Mouse (Mus musculus): Measurements from ENCODE around the gene Iqcf6. TPM values are rescaled to one million over a fixed set of nuclear protein-coding genes. Genes with fewer than 3 reads are reported as not detected.
"Not testable (repeated sequence)": the region's sequence is repeated elsewhere in the genome, so short reads cannot be mapped to it uniquely, and the experiment has no call there.

Iqcf6 gene
- total RNA-seq (2021) = not detected

DNA sequence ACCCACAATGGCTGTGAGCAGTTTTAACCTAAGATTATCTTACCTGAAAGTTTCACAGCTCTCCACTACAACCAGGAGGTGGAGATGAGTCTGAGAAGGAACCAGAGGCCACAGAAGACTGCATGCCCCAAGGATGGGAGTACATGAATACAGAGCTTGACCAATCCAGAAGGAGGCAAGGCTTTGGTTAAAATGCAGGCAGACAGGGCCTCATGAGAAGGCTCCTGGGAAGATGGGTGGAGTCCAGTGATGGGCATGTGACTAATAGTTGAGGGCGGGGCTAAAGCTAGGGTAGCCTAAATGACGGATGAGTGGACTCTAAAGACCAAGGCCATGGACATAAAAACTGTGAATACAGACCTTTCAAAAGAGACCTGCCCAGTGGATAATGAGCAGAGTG lies at the start of gene Iqcf6:
Gene Iqcf6, plus strand, starts transcription at position 301 of the 400 bp plus-strand sequence.
- intact Hi-C loops (cut with DNase I) = no loop called here
- no peak for DNase-seq

DNA sequence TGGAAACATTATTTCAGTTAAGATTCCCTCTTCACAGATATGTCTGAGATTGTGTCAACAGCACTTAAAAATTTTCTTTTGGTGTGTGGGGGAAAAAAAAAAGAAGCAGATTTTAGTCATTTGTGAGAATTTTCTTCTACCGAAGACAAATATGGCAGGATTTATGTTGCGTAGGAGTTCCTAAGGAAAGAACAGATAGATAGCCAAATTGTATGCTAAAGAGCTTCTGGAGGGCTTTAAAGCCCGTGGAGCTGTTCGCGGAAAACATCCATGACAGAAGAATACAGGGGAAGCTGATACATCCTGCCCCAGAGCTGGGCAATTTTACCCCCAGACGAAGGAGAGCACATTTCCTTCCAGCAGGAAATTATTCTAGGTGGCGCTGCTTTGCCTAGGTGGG lies 46.4 kb upstream of the Iqcf6 start:
- no peak for DNase-seq
- intact Hi-C loops (cut with DNase I) = no loop called here

GRCm38 (mm10) chr9:106582552-106582951 lies 43.8 kb upstream of the Iqcf6 start:
- no peak for DNase-seq
- intact Hi-C loops (cut with DNase I) = no loop called here

DNA sequence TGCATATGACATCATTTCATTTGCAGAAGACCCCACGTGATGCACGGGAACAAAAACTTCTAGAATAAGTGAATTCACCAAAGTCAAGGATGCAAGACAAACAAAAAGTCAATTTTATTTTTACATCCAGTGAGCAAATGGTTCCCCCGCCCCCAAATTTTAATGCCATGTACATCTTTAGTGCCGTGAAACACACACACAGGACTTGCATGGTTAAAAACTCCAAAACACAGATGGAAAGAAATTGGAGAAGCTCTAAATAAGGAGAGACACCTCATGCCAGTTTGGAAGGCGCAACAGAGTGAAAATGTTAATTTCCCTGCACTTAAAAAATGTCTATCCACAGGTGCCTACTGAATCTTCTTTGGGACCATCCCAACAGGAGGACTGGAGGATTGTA lies 34.2 kb upstream of the Iqcf6 start:
- intact Hi-C loops (cut with DNase I) = no loop called here
- DNase-seq = no peak

DNA sequence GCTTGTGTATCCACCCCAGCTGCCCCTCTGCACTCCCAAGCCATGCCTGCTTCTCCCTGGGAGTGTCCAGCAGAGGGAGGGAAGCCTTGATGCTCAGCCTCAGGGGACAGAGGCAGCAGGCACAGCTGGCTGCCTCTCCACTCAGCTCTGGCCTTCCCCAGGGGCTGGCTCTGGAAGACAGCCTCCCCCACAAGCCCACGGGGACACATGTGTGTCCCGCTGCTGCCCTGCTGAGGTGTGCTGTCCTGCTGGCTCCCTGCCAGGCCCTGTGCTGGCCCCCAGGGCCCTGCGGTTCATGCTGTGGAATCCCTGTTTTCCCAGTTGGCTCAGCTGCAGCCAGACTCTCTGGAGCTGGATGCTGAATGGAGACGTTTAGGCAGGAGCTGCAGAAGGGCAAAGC lies 31.0 kb upstream of the Iqcf6 start:
- intact Hi-C loops (cut with DNase I); DNase-seq: not testable (repeated sequence)

DNA sequence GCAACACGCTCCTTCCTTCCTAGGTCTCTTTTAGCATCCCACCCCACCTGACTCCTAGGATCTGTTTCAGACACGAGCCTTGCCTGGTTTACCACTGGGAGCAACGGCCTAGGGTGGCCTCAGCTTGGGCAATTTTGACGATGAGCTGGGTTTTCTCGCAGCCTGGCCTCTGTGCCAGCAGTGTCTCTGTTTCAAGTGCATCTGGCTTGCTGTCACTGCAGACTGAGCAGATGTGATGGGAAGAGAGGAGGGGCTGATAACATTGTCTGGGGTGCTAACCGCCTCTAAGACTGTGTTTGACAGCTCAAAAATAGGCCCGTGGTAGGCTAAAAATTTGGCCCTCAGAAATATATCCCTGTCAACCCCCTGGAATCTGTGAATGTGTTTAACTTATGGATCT lies 30.5 kb upstream of the Iqcf6 start:
- no peak for DNase-seq
- intact Hi-C loops (cut with DNase I) = no loop called here

- no peak for DNase-seq
- intact Hi-C loops (cut with DNase I) = no loop called here
These were observed 27.9 kb upstream of the Iqcf6 start for GRCm38 (mm10) chr9:106598466-106598865.

DNA sequence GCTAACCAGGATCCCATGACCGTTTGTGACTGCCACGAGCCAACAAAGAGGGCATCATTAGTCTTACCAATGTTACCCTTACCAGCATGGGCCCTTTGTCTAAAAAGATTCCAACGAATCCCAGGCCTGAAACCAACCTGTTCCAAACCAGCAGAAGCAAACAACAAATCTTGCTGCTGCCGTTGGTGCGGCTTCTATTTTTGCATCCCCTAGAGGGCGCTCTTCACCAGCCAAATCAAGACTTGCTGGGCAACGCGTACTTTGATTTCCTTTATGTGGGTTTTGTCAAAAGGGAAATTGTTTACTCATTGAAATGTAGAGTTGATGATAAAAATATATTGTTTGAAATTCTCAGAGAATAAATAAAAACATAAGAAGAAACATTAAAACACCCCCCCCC lies 25.8 kb upstream of the Iqcf6 start:
- intact Hi-C loops (cut with DNase I) = loop anchor here (5.0 kb wide), 1 partner anchor 42 kb away; no protein-coding TSS in a partner anchor
- peak; percentile 68 for DNase-seq

DNA sequence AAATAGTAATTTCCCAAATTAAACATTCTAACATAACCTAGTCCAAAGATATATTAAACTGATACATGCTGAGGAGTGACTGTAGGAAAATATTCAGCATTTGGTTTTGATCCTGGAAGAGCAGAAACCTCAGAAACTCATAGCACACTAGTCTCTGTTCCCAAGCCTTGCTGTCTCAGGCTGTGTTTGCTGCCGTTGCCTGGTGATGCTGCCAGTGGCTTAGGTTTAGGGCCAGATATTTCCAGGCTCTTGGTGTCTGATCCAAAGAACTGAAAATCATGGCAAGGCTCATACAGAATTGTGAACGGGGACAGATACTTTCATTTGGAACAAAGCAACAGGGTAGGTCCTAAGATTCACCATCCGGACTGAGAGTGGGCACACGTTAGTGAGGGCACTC lies 15.7 kb upstream of the Iqcf6 start:
- intact Hi-C loops (cut with DNase I) = no loop called here
- no peak for DNase-seq

DNA sequence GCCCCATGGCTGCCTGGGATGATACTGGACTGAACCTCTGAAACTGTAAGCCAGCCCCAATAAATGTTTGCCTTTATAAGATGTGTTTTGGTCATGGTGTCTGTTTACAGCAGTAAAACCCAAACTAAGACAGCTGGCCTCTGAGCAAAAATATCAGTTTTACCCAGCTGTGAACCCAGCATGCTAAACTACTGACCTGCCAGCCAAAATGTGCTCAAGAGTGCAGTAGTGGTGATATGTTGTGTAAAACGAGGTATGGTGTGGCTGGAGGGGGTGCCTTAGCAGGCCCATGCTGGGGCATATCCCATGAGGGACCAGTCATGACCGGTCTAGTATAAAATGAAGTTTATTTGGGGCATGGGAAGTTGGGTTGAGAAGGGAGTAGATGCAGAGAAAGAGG lies 12.4 kb upstream of the Iqcf6 start:
- intact Hi-C loops (cut with DNase I) = no loop called here
- DNase-seq = no peak

- no peak for DNase-seq
- intact Hi-C loops (cut with DNase I) = no loop called here
These were observed 11.8 kb upstream of the Iqcf6 start for GRCm38 (mm10) chr9:106614616-106615015.

DNA sequence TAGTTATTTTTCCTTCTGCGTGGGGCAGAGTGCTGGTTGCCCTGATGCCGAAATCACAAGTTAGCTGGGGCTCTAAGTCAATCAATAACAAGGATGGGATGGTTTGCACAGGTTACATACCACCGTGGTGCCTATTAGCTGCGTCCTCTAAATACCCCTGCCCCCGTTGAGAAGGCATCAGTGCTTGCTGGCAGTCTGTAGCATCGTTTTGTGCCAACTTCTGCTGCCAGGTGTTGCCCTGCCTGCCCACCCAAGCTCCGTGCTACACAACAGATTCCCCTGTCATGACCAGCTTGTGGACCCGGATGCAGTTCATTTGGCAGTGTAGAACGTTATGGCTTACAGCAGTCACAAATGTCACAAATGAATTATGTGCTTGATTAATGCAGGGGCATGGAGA lies 10.1 kb upstream of the Iqcf6 start:
- peak; percentile 41 for DNase-seq
- intact Hi-C loops (cut with DNase I) = no loop called here

GRCm38 (mm10) chr9:106617496-106617895 lies 8.9 kb upstream of the Iqcf6 start:
- intact Hi-C loops (cut with DNase I) = no loop called here
- no peak for DNase-seq

- DNase-seq; intact Hi-C loops (cut with DNase I): not testable (repeated sequence)
These were observed 1.4 kb downstream of the Iqcf6 start for GRCm38 (mm10) chr9:106627796-106628195.

GRCm38 (mm10) chr9:106632185-106632584 lies 5.8 kb downstream of the Iqcf6 start:
- no peak for DNase-seq
- intact Hi-C loops (cut with DNase I) = no loop called here

DNA sequence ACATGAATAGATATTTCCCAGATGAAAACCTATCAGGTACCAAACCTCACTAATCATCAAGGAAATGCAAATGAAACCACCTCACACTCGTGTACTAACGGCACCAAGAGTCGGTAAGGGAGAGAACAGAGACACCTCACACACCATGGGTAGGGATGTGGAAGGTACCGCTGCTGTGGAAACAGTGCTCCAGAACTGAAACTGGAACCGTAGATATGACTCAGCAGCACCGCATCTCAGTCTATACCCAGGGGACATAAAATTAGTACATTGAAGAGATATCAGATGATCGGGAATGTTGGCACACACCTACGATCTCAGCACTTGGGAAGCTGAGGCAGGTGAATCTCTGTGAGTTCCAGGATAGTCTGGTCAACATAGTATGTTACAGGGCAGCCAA lies 11.8 kb downstream of the Iqcf6 start:
- DNase-seq = no peak
- intact Hi-C loops (cut with DNase I) = no loop called here

DNA sequence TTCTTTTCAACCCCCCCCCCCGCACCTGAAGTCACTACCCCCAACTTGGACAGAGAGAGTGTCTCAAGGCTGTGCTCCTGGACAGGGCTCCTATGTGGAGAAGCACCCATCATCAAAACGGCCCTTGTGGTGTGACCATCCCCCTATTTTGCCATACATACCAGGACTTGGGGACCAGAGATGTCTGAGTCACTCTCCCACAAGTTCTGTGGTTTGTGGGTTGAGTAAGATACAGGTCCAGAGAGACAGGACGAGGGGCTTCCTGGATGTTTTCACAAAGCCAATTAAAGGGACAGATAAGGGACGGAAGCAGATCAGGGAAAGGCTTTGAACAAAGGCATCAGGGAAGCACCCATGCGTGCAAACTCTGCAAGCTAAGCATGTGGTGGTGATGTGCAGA lies 15.0 kb downstream of the Iqcf6 start:
- intact Hi-C loops (cut with DNase I) = loop anchor here (5.0 to 10.0 kb wide), 2 partner anchors 39 to 107 kb away; no protein-coding TSS in a partner anchor
- DNase-seq = no peak

GRCm38 (mm10) chr9:106643128-106643527 lies 16.7 kb downstream of the Iqcf6 start:
- intact Hi-C loops (cut with DNase I) = loop anchor here (5.0 to 10.0 kb wide), 2 partner anchors 41 to 108 kb away; no protein-coding TSS in a partner anchor
- DNase-seq = peak; percentile 89

- no peak for DNase-seq
- intact Hi-C loops (cut with DNase I) = loop anchor here (5.0 to 10.0 kb wide), 2 partner anchors 41 to 109 kb away; no protein-coding TSS in a partner anchor
These were observed 17.4 kb downstream of the Iqcf6 start for GRCm38 (mm10) chr9:106643787-106644186.

DNA sequence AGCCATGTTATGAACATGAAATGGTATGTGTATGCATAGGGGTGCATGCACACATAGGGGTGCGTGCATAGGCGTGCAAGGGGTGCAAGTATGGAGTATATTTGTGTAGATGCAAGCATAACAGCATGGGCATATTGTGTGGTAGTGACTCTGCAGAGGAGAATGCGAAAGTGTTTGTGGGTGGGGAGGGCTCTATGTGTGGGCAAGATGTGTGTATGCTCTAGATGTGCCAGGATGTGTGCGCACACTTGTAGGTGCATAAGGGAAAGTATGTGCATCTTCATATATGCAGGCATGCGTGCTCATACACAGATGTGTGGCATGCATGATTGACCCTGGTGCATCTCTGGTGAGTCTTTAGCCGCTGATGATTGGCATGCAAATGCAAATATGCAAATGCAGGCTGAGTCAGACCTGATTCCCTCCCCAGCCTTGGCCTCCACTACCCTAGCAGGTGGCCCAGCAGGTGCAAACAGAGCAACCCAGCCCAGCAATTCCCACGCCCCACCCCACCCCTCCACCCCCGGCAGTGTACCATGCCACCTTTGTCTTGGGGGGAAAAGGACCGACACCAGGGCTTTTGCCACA lies 19.4 kb downstream of the Iqcf6 start:
- no peak for DNase-seq
- intact Hi-C loops (cut with DNase I) = loop anchor here (10.0 kb wide), 1 partner anchor 111 kb away; no protein-coding TSS in a partner anchor

GRCm38 (mm10) chr9:106647226-106647625 lies 20.8 kb downstream of the Iqcf6 start:
- intact Hi-C loops (cut with DNase I) = loop anchor here (10.0 kb wide), 1 partner anchor 112 kb away; no protein-coding TSS in a partner anchor
- DNase-seq = no peak

DNA sequence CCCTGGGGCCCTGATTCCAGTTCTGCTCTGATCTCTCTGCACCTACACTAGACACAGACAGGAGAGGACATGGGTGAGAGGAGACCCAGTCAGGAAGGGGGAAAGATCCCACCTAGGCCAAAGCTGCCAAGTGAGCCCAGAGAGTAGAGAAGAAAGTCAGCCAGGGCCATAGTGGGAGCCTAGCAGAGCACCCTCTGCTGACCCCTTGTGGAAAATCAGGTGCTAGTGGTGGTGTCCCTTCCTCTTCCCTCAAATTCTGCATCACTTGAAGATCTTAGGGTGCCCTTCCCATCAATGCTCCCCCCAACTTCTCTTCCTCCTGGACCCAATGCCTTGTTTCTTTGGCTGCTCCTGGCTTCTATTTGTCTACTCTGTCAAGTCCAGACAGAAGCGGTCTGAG lies 26.3 kb downstream of the Iqcf6 start:
- DNase-seq = no peak
- intact Hi-C loops (cut with DNase I) = no loop called here
